Mouse (Mus musculus) right cerebral cortex, postnatal 25 days (tissue): ENCODE measurements around the gene Urad.

Experiments
- DNase-seq: peaks from one replicate; pipeline ENCODE4 v3.0.0; 2022

Urad gene

DNA sequence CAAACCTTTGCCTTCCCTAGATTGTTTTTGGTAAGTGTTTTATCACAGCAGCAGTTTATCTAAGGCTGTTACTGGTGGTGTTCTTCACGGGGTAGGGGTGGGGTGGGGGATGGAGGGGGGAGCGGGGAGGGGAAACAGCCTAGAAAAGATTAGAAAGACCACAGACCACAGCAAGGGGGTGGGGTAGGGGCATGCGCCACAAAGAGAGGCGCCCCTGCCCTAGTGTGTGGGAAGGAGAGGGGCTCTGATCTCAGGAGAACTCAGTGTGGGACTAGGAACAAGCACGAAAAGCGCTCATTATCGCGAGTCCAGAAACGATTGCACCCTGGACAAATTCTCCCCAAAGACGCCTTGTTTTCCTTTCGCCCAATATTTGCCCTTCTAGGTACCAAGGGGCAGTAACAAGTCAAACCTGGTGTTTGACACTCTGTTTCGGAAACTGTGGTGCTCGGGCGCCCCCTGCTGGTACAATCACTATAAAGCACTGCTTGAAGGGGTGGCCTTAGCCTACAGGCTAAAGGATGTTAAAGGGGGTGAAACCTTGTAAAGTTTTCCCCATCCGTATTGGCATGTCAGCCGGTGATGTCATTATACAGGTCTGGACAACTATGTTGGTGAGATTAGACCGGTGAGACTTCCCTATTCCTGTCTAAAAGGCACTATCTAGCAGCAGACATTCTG lies 1.1 kb upstream of the Urad start:
- DNase-seq, result no peak

DNA sequence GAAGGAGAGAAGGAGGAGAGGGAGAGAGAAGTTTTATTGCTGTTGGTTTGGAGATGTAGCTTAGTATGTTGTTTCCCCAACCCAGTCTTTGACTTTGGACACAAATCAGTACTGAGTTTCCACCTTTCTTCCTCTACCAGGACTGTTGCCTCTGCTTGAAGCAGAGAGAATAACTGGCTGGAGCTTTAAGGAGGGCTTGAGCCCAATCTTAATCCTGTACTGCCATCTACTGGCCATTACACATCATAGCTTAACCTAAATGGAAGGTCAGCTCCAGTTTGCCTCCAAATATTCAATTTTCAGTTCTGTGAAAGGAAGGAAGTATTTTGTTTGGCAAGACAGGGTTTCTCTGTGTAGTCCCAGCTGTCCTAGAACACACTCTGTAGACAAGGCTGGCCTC lies 2.6 kb downstream of the Urad start:
- DNase-seq, result no peak

DNA sequence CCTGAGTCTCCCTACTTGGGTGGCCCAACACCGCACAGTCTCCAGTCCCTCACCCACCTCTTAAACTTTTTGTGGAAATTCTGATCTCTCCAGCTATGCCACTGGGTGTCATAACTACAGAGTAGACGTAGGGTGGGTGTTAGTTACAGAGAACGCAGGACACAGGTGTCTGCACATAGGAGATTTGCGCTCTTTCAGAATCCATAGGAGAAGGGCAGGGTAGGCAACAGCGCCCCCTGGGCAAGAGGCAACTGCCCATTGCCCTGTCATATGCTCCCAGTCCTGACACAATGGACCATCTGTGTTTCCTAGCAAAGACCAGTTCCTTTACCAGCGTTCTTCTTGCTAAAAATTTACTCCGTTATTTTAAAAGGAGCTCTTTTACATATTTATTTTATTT lies 4.2 kb downstream of the Urad start:
- no peak for DNase-seq

DNA sequence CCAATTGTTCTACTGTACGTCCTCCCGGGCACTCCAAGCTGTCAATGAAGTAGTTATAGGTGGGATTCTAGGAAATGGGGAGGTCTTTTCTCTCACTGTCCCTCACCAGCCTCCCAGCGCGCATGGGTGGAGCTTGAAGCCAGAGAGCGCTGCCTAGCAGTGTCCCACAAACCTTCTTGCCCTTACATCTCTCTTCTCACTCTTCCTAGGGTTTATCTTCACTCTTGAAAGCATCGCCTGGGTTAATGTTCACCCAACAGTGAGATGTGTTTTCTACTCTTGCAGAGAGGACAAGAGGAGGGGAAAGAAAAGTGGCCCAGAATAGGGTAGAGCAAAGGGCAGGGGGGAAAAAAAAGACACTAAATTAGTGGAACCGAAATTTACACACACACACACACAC lies 4.9 kb downstream of the Urad start:
- DNase-seq, result no peak

DNA sequence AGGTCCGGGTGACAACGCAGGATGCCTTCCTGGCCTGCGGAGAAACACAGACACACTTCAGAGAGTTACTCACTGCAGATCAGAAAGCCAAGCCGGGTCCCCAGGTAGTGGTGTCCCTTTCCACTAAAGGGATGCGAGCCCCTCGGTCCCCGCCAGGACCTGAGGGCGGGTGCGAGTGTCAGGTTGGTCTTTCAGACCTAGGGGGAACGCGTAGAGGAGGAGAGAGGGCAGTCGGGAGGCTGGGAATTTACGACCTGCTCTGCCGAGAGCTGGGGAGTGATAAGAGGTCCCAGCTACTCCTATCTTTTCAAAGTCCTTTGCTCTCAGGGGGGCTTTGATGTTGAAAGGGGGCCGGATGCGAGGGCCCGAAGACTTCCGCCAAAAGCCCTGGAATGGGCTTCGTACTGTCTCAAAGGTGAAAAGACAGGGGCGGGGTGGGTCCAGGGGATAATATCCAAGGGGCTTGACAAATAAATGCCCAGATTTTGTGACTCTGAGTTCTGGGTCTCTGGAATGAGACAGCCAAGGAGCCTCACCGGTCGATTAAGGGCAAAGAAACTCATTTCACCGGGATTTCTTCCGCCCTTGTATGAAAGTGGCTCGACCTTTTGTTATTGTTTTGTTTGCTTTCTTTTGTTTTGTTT lies 6.7 kb downstream of the Urad start:
- no peak for DNase-seq

DNA sequence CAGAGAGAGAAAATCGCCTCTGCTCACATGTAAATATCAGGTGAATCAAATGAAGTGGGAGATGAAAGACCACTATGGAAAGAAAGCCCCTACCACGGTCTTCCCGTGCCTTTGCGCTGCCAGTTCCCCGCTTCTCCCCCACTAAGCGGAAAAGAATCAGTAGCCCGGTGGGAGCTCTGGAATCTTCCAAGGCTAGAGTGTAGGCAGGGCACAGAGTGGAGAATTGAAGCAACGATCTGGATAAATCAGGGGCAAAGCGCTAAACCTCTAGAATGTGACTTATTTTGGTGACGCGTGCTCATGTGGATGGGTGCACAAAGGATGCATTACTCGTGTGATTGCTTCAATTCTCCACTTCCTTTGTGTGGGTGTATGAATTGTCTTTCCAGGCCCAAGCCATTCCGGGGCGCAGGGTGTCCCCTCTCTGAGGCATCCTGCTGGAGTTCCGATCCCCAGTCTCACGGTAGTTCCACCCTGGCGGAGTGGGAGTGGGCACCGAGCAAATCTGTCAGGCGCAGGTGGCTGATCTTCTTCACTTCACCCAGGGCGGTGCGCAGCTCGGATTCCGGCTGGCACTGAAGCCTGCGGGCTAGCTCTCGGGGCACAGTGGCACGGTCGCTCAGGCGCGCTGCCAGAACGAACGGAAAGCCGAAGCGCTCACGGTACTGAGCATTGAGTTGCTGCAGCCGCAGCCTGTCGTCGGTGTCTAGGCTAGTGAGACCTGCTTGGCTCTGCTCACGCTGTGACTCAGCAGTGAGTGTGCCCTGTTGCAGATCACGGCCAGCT lies 7.4 kb downstream of the Urad start:
- no peak for DNase-seq

DNA sequence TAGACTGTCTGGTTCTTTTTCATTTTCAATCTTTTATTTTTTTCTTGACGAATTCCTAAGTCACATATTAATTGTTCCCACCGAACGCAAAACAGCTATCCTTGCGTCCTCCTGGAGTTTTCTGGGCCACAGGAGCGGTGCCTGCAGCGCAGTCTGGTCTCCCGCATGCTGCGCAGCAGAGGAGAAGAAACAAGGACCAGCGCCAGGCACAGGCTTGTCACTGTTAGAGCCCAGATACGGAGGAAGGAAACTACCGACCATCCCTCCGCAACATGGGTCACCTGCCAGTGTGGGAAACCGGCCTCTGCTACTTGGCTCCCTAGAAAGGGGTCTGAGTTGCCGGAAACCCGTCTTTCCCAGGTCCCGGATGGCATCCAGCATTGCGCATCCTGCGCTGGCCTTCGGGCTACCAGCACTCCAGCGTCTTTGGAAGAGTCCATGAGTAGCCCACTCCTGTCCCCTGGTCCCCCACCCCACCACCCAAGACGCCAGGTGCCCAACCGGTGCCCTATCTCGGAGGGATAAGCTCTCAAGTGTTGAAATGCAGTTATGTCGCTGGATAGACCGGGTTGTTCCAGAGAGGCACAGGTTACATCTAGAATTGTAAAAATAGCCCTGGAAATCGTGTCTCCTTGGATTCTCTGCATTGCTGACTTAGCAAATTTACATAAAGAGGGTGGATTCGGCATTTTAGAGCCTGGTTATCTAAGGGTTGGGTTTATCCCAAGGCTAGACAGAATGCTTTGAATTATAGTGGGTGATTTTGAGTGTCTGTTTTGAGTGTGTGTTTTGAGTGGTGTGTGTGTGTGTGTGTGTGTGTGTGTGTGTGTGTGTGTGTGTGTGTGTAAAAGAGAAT lies 9.2 kb downstream of the Urad start:
- no peak for DNase-seq

DNA sequence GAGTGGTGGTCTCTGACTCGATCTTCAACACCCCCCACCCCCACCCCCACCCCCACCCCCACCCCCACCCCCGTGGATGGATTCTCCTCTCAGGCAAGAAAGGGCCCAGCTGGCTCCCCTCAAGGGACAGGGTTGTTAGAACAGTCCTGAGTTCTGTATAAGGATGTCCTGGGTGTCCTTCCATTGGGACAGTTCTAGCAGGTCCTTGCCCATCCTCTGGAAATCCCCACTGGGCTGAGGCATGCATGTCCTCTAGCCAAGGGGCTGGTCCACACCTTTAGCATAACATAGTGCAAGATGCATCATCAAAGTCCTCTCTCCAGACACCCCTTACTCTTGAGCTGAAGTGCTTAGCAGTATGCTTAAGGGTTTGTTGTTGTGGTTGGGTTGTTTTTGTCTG lies 12.5 kb downstream of the Urad start:
- DNase-seq, result no peak

DNA sequence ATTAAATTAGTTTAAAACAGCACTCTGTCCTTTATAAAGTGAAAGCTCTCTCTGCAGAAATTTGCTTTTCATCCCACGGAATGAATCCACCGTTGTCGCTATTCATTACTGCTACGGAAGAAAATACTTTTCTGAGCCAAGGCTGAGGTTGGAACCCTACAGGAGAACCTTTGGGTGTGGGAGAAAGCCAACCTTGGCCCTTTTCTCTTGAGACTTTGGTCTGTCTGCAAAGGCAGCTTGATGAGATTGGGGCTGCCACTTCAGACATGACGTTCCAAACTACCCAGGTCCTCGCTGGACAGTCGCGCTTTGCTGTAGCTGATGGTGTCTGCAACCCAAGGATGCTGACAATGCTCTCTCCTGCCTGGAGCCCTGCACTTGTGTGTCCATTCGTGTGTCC lies 13.8 kb downstream of the Urad start:
- no peak for DNase-seq

DNA sequence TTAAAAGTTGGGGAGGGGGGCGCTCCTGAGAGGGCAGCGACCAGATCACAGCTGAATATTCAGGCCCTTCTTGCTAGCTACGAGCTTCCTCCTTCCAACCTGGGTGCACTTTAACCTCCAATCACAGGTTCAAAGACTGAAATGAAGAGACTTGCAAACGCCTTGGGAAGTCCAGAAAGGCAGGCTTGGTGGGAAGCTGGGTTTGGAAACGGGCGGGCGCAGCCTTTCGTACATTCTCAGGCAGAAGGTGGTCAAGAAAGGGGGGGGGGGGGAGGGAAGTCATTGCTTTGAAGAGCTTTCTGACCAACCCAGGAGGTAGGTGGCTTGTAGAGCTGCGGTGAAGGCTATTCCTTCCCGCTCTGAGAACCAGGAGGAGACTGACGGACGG lies 14.8 kb downstream of the Urad start:
- no peak for DNase-seq

DNA sequence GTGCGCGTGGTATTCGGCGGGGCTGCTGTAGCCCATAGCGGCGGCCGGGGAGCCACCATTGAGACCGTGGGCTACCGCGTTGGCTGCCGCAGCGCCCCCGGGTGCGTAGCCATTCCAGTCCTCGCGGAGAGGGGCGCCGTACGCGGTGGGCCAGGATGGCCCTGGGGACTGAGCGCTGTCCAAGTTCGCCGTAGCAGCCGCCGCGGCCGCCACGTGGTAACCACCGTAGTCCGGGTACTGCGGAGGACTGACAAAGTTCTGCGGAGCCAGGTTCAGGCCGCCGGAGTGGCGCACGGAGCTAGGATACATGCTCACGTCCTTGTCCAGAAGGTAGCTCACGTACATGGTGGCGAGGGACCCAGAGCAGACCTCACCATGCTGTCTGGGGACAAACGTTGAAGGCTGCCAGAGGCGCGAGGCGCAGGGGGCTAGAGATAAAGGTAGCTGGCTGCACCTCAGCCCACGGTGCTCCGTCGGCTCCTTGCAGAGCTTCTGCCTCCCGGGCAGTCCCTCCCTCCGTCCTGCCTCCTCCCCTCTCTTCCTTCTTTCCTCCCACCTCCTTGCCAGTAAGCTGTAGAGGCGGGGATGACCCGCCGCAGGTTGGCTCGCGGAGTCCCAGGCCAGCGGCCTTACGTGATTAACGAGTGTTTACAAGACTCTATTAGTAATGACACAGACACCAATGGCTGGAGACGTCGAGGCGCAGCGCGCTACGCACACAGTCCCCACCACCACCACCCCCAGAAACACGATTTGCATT lies 15.4 kb downstream of the Urad start, which contains the start of gene Cdx2:
Cdx2 (minus strand) TSS at position 633 of the 760 bp plus-strand sequence.
- no peak for DNase-seq

DNA sequence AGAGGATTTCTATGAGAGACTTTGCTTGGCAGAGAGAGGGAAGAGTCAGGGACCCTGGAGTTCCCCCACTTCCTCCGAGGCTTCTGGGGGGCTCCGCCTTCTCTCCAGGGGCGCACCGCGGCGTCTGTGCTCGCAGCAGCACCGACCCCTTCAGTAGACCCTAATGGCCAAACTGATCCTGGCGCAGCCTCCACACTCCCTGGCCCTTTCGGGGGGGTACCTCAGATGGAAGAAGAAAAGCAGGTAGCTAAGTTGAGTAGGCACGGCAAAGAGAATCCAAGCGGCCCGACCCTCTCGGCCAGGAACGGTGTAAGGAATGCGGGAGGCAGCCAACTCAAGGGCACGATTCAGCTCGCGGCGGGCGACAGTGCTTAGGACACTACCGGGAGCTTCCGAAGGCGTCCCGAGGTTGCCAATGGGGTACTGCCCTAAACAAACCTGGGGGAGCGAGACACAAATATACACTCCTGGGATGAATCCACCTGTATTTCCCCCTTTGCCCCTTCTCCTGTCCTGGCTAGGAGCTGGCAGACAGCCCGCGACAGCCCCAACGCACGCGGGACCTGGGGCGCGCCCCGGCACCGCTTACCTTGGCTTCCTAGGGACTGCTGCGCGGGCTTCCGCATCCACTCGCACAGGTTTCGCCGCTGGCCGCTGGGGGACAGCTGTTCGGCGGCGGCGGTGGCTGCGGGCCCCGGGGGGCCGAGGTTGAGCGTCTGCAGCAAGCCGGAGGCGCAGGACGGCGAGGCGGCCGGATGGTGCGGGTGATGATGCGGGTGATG lies 16.2 kb downstream of the Urad start:
- no peak for DNase-seq

DNA sequence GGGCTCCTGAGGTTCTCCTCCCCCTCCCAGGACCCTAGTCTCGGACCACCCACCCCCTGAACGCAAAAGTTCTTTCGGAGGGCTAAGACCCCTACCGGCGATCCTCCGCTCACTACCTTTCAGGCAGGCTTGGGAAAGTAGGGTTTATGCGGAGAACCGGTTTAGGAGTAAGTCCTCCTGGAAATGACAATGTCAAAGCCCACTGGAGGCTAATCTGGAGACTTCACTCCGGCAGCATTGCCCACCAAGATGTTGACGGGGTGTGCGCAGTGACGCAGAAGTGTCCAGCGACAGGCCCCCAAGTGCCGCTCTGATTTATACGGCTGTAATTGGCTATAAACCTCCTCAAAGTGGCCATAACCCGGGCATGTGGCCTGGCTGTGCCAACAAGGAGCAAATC lies 17.1 kb downstream of the Urad start:
- no peak for DNase-seq

DNA sequence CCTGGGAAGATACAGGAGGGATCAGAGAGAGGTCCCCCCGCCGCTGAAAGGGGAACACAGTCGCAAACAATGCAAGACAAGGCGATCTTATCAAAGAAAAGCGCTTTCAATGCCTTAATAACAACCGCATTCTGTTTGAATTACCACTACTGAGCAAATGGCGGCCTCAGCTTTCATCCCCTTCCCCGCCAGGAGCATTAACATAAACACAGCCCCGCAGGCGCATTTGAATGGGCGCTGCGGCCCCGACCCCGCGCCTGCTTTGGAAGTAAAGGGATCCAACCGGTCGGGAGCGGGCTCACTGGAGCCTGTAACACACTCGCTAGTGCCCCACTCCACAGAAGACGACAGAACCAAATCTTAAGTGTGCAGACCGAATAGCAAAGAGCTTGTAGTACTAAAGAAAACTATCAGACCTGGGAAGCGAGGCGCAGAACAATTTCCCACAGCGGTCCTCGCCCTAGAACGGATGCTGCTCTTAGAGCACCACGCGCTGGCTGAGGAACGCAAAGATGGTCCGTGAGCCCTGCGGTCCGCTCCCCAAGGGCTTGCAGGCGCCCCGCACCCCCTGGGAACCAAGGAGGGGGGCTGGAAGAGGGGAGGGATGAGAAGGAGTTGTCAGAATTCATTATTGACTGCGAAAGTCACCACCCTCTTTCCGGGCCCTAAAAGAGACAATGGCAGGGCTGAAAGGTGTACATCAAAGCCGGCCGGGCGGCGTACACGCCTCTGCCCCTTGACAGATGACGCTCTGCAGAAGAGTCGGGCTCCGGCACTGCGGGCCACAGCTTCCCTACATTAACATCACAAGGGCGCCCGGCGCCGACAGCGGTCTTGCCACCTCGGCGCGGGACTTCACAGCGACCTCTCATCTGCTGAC lies 17.7 kb downstream of the Urad start:
- DNase-seq, result no peak

DNA sequence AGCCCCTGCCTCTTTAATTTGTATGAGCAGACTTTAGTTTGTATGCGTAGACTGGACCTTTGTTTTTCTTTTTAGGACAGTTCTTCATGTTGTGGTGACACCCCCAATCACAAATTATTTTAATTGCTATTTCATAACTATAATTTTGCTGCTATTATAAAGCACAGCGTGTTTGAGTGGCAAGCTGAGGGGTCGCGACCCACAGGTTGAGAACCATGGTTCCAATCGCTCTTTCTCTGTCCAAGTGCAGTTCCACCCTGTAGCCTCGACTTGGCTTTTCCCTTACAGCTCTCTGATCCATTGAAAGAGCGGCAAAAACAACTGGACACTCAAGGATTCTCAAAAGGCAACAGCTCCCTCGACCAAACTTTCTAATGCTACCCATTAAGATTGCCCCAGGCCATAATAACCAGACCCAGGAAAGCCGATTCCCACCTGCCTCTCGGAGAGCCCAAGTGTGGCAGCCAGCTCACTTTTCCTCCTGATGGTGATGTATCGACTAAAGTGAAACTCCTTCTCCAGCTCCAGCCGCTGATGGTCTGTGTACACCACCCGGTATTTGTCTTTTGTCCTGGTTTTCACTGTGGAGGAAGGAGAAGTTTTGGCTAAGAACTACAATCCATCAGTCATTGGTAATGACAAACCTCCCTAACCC lies 19.4 kb downstream of the Urad start:
- DNase-seq, result no peak

DNA sequence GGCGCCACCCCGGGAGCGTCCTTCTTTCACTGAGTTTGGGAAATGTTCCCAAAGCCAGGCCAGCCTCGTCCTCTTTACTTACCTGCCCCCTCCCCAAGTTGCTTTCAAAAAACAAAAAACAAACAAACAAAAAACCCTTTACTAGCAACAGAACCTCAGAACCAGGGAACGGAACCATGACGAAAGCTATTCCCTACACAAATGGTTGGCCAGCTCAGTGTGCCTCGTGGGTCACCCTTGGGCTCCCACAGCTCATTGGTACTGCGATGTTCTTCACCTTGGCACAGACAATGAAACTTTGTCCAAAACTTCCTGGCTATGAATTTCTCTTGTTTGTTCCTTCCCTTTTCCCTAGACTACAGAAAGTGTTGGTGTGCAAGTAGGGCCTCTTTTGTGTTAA lies 20.1 kb downstream of the Urad start:
- no peak for DNase-seq

DNA sequence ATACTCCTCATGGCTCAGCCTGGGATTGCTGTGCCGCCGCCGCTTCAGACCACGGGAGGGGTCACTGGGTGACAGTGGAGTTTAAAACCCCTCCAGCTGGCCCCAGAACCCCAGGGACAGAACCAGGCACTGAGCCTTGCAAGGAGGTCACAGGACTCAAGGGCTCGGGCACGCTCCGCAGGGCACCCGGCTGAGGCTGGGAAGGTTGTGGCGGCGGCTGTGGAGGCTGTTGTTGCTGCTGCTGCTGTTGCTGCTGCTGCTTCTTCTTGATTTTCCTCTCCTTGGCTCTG lies 20.5 kb downstream of the Urad start:
- no peak for DNase-seq

DNA sequence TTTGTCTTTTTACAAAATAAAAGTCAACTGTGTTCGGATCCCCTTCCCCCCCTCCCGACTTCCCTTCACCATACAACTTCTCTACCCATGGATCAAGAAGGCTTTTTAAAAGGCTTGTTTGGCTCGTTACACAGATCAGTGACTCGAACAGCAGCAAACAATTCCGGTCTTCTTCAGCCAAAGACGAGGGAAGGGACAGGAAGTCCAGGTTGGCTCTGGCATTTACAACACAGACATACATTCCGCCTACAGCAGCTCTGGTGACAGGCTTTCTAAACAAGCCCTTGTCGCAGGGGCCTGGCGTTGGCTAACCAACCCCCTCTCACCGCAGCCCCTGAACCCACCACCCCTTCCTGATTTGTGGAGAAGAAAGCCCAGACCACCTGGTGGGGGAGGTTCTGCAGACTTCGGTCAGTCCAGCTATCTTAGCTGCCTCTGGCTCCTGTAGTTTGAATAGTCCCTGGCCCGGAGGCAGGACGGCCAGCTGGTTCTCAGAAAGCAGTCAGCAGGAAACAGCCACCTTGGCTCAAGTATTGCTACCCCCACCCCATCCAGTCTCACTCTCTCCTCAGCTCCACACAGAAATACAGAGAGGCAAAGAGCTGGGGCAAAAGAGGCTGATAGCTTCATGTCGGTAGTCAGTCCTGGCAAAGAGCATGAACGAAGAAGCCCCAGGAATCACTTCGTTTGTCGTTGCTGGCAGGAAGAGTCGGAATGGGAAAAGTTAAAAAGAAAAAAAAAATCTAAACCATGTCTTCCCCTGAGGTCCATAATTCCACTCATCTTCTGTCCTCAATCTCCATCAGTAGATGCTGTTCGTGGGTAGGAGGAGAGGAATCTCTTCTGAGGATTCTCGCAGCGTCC lies 21.1 kb downstream of the Urad start:
- DNase-seq, result no peak

DNA sequence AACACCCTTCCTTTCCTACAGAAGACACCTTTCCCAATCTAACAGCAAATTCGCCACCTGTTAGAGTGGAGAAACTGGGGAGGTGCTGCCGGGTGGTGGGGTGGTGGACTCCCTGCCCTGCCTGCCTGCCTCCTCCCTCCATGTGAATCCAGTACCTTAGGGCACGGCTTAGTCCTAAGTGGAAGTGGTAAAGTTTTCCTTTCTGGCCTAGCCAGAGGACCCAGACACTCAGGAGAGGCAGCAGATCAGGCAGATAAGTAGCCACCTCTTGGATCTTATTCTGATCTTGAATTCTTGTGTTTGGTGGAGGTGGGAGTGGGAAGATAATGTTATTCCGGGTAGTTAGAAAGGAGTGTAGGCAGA lies 22.3 kb downstream of the Urad start:
- no peak for DNase-seq
